Mouse (Mus musculus) neural tube, embryonic 14.5 days (tissue): ENCODE measurements at regions not wholly inside any gene's neighbourhood (a gene's known extent, or its start where the extent isn't known, plus 50 kb on each side); places are given as distances from the start of the nearest gene placed in this dataset.

Source experiments
- ATAC-seq: fragments of 200-750 bp; cut with Nextera tagmentation; 2 replicates; pipeline ENCODE4 v1.8.0; 2017; ENCODE audit warnings: low read depth, mild to moderate bottlenecking, moderate TSS enrichment, moderate library complexity
- H3K27ac ChIP-seq: fragments of 300-500 bp; sonication (generic); 2 replicates; pipeline ENCODE4 v1.5.1; 2014; ENCODE audit warnings: low read depth, mild to moderate bottlenecking, control low read depth, low read length, moderate library complexity, mixed read lengths
- H3K27me3 ChIP-seq: fragments of 300-500 bp; sonication (generic); 2 replicates; pipeline ENCODE4 v1.6.1; 2014; ENCODE audit warnings: low read length; ENCODE audit not compliant: control insufficient read depth, insufficient read depth
- H3K36me3 ChIP-seq: fragments of 300-500 bp; sonication (generic); 2 replicates; pipeline ENCODE4 v1.6.1; 2014; ENCODE audit warnings: low read length, mixed read lengths; ENCODE audit not compliant: control insufficient read depth, insufficient read depth
- H3K4me1 ChIP-seq: fragments of 300-500 bp; sonication (generic); 2 replicates; pipeline ENCODE4 v1.6.1; 2014; ENCODE audit warnings: low read length; ENCODE audit not compliant: control insufficient read depth, insufficient read depth
- H3K4me2 ChIP-seq: fragments of 300-500 bp; sonication (generic); 2 replicates; pipeline ENCODE4 v1.6.1; 2014; ENCODE audit warnings: mild to moderate bottlenecking, low read depth, low read length, control low read depth
- H3K4me3 ChIP-seq: fragments of 300-500 bp; sonication (generic); 2 replicates; pipeline ENCODE4 v1.5.1; 2014; ENCODE audit warnings: low read depth, low read length, control low read depth, mixed read lengths
- H3K9ac ChIP-seq: fragments of 300-500 bp; sonication (generic); replicated peaks from 2 replicates; pipeline ENCODE4 v1.6.1; 2014; ENCODE audit warnings: low read depth, mild to moderate bottlenecking, control low read depth, low read length, mixed read lengths
- H3K9me3 ChIP-seq: fragments of 300-500 bp; sonication (generic); 2 replicates; pipeline ENCODE4 v1.6.1; 2016; ENCODE audit warnings: low read length; ENCODE audit not compliant: control insufficient read depth
- WGBS: fragments of 180-500 bp; shearing (Covaris S2); extraction: QIAGEN DNeasy Blood & Tissue Kit; methylation state at CpG from one replicate; pipeline ENCODE4 v1.1.7; 2014; 5-methylcytosine and 5-hydroxymethylcytosine counted together

DNA sequence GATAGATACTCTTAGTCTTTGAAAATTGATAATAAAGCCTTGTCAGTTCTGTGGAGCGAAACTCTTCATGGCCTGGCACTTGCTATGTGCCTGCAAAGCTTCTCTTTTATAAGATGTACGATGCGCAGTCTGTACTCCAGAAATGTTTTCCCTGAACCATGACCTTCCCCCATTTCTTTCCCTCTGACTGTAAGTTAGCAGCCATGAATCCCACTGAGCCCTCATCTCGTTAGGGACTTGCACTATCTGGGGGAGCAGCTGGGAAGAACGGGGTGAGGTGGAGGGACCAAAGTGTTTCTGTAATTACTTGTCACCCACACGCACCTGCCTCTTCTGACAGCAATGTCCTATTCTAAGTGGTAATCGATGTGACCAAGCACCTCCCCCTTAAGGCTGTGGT lies 932.1 kb downstream of the Synb start:
- ATAC-seq: peak; percentile 28; the same call in 1 of the 2 replicates
- Histone ChIP-seq H3K4me2 (no peak overlapping the region), H3K9ac (no peak overlapping the region), H3K9me3 (no peaks in the 10 kb centered on the region), H3K36me3 (no peaks in the 10 kb centered on the region), H3K4me1 (peaks cover 6% of the 10 kb centered on the region; the same call in 1 of the 2 replicates), H3K4me3 (no peak overlapping the region), H3K27me3 (no peaks in the 10 kb centered on the region), H3K27ac (no peak overlapping the region)
- 29% methylated on average over 7 of the region's 7 CpGs for WGBS

DNA sequence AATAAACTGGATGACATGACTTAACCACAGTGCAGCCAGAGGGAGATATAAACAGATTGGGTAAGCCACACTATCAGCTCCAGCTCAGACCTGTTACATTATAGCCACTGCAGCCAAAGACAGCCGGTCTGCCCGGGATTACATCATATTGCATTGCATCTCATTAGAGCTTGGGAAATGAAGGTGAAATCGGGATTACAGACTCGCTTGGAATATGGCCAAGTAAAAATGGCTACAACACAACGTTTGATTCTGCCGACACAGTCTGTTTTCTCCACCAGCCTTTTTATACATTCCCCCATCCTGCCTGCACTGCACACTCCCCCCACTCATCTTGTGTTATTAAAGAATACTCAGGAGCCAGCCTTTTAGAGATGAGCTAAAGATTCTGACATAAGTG lies 932.6 kb downstream of the Synb start:
- Histone ChIP-seq H3K4me2 (no peak overlapping the region), H3K9me3 (no peaks in the 10 kb centered on the region), H3K27me3 (no peaks in the 10 kb centered on the region), H3K4me3 (no peak overlapping the region), H3K27ac (no peak overlapping the region), H3K36me3 (no peaks in the 10 kb centered on the region), H3K9ac (no peak overlapping the region), H3K4me1 (peaks cover 6% of the 10 kb centered on the region; the same call in 1 of the 2 replicates)
- ATAC-seq: no peak
- 38% methylated on average over 6 of the region's 6 CpGs for WGBS

DNA sequence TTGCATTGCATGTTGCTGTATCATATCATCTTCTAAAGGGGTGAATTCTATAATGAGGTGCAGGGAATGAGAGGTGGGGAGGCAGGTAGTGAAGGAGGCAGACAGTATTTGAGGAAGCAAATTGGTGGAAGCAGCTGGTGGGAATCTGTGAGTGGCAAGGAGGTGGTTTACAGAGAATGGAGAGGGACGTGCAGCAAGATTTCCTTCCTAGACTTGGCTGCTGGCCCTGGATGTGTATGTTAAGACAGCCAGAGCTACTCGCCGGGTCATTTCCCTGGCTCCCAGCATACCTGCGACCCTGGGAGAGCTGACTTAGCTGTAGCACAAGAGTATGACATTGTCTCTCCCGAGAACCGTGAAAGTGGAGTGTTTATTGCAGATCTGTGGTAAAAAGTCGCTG lies 937.7 kb downstream of the Synb start:
- Histone ChIP-seq H3K4me2 (no peak overlapping the region), H3K9me3 (no peaks in the 10 kb centered on the region), H3K27ac (peak overlapping the region; percentile 12), H3K4me3 (no peak overlapping the region), H3K9ac (no peak overlapping the region), H3K4me1 (peaks cover 15% of the 10 kb centered on the region), H3K27me3 (no peaks in the 10 kb centered on the region), H3K36me3 (no peaks in the 10 kb centered on the region)
- ATAC-seq: no peak
- 62% methylated on average over 7 of the region's 7 CpGs for WGBS

DNA sequence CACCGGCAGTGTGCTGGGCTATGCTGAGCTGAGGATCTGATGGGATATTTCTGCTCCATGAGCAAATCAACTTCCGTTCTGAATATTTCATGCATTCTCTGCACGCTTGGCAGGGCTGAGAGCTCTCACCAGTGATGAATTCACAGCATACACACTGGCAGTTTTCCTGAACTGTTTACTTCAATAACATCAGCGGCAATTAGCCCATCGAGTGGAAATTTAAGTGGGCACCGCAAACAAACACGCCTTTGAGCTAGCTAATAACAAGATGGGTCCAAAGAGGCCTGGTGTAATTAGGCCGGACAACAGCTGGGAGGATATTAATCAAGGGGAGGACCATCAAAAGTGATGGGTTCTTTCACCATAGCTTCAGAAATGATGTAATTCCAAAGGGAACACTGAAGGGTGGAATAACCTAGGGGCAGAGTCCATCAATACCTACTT lies 938.6 kb downstream of the Synb start:
- Histone ChIP-seq H3K27ac (peak overlapping the region; percentile 44; the same call in 1 of the 2 replicates), H3K36me3 (no peaks in the 10 kb centered on the region), H3K9ac (no peak overlapping the region), H3K4me3 (no peak overlapping the region), H3K9me3 (no peaks in the 10 kb centered on the region), H3K4me2 (no peak overlapping the region), H3K27me3 (no peaks in the 10 kb centered on the region), H3K4me1 (peaks cover 13% of the 10 kb centered on the region)
- peak; percentile 72 for ATAC-seq
- 23% methylated on average over 8 of the region's 8 CpGs for WGBS

DNA sequence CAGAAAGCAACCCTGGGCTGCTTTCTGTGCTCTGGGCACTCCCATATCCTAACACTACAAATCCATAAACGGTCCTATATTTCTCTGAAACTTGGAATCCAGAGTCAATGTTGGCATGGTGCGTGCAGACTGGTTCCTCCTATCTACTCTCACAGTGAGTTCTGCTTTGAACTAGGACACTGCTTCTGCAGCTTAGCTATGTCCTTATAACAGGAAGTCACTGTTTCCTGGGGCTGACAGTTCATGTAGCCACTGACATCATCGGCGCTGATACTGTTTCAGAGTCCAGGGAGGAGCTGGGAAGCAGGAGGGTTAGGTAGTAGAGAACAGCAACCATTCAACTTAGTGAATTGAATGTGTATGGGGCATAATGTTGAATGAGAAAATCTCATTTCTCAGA lies 948.6 kb downstream of the Synb start:
- H3K36me3 ChIP-seq: no peaks in the 10 kb centered on the region
- no peak overlapping the region for H3K27ac ChIP-seq
- no peak for ATAC-seq

DNA sequence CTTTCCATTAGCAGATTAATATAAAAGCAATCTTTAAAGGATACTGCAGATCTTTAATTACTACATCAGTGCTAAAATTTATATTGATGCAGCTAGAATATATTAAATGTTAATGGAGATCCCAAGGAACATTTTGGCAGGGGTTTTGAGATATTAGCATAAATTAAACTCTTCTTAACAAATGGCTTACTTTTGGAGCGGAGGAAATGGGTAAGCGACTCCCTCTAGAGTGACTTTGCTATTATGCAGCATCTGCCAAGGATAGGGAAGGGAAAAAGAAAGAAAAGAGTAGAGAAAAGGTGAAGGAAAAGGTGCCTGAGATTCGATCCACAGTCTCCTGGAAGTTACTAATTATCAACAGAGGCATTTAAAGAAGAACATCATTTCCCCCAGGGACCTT lies 949.4 kb downstream of the Synb start:
- no peaks in the 10 kb centered on the region for H3K4me1 ChIP-seq
- H3K4me2 ChIP-seq: no peak overlapping the region
- H3K9me3 ChIP-seq: no peaks in the 10 kb centered on the region
- H3K27ac ChIP-seq: no peak overlapping the region
- no peak for ATAC-seq
- H3K9ac ChIP-seq: no peak overlapping the region
- no peak overlapping the region for H3K4me3 ChIP-seq
- no peaks in the 10 kb centered on the region for H3K27me3 ChIP-seq
- no peaks in the 10 kb centered on the region for H3K36me3 ChIP-seq
- 52% methylated on average over 3 of the region's 3 CpGs for WGBS

More for the DNA sequence above, 948.6 kb downstream of the Synb start:
- no peaks in the 10 kb centered on the region for H3K4me1 ChIP-seq
- no peak overlapping the region for H3K4me3 ChIP-seq
- H3K9ac ChIP-seq: no peak overlapping the region
- H3K4me2 ChIP-seq: no peak overlapping the region
- no peaks in the 10 kb centered on the region for H3K9me3 ChIP-seq
- H3K27me3 ChIP-seq: no peaks in the 10 kb centered on the region
- 75% methylated on average over 4 of the region's 4 CpGs for WGBS

DNA sequence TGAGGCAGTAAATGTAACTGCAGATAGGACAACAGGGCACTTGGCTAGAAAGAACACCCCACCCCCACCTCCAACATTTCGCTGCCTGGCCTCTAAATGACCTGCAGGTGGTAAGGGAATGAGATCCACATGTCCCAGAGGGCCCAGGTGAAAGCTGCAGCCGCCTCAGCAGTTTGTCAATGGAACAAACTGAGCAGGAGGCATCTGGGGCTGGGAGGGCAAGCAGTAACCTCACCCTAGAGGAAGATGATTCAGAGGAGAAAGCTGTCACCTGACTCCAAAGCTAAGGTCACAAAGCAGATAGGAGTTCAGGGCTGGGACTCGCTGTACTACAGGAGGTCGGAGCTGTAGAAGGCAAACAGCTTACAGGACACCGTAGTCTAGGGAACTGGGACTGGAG lies 955.7 kb downstream of the Synb start:
- Histone ChIP-seq H3K4me2 (no peak overlapping the region), H3K9ac (no peak overlapping the region), H3K27ac (no peak overlapping the region), H3K4me1 (no peaks in the 10 kb centered on the region; the same call in 1 of the 2 replicates), H3K9me3 (no peaks in the 10 kb centered on the region), H3K27me3 (no peaks in the 10 kb centered on the region), H3K36me3 (no peaks in the 10 kb centered on the region), H3K4me3 (no peak overlapping the region)
- ATAC-seq: no peak
- 39% methylated on average over 5 of the region's 5 CpGs for WGBS

DNA sequence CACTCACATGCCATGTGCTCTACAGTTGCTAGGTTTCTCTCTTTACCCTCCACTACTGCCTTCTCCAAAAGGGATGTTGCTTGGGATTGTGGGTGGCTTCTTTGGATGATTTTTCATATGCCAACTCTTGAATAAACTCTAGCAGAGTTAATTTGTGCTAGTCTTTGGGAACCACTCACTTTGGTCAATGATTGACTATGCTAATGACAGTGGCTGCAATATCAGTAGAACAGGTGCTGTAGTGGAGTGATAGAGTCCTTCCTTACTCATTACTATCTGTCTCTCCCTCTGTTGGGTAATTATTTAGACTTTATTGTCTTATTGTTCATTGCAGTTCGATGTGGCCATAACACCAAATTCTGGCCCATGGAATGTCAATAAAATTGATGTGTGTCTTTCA lies 969.0 kb downstream of the Synb start:
- Histone ChIP-seq H3K4me3 (no peak overlapping the region), H3K4me1 (no peaks in the 10 kb centered on the region), H3K27ac (no peak overlapping the region), H3K36me3 (no peaks in the 10 kb centered on the region), H3K9ac (no peak overlapping the region), H3K4me2 (no peak overlapping the region), H3K9me3 (no peaks in the 10 kb centered on the region), H3K27me3 (no peaks in the 10 kb centered on the region)
- no peak for ATAC-seq
- 86% methylated on average over 1 of the region's 1 CpGs for WGBS

DNA sequence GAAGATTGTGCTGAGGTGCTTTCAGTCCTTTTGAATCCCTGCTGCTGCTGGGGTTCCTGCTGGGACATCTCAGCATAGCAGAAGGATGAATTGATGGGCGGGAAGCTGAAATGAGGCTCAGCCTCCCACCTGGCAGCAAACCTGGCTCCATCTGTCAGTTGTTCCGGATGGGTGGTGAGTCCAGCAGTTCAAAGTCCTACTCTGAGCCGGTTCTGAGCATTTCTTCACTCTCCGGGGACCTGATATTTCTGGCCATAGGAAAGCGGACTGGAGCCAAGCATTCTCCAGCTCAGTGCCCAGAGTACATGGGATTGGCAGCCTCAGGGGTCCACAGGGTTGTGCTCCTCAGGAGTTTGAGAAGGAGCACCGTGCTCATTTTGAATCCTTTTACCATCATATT lies 971.1 kb downstream of the Synb start:
- ATAC-seq: no peak

More for the DNA sequence above, 971.1 kb downstream of the Synb start:
- no peaks in the 10 kb centered on the region for H3K4me1 ChIP-seq
- H3K9ac ChIP-seq: no peak overlapping the region
- H3K9me3 ChIP-seq: no peaks in the 10 kb centered on the region
- H3K27me3 ChIP-seq: no peaks in the 10 kb centered on the region
- no peaks in the 10 kb centered on the region for H3K36me3 ChIP-seq
- no peak overlapping the region for H3K27ac ChIP-seq
- WGBS: 54% methylated on average over 6 of the region's 6 CpGs
- no peak overlapping the region for H3K4me3 ChIP-seq
- no peak overlapping the region for H3K4me2 ChIP-seq
